Mouse (Mus musculus) lung, postnatal 0 days (tissue): ENCODE measurements around the gene Hibadh.

Experiments
- CTCF ChIP-seq: IDR thresholded peaks from 2 replicates; pipeline ENCODE4 v1.5.1; 2016; ENCODE audit warnings: antibody characterized with exemption, mild to moderate bottlenecking
- EP300 ChIP-seq: IDR thresholded peaks from 2 replicates; pipeline ENCODE4 v1.6.1; 2016; ENCODE audit warnings: antibody characterized with exemption, mild to moderate bottlenecking, control low read depth

DNA sequence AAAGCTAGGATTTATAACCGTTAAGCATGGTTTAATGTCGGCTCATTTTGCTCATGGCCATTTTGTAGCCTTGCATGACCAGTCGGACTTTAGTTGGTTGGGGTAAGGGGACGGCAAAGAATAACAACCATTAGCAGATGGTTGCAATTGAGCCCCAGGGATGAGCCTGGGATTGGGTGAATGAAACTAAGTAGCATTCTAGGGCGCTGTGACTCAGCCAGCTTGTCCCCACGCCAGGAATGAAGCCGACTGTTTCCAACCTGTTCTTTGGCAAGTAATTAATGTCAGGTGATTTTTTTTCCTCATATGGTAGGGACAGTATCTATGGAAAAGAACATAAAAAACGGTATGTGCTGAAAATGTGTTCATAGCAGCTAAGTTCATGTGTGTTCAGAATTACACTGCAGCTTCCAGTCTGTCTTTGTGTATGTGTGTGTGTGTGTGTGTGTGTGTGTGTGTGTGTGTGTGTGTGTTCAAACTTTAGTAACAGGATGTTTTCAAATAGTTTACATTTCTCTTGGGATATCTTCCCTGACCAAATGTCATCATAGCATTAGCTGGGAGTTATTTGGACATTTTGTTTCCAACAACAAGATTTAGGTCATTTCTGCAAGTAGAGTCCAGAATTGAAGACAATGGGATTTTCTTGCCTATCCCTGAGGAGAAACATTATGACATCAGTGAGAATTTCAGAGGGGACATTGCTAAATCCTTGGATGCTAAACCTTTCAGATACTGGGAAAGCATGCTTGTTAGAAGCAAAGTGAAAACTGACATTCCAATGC lies 135.3 kb downstream of the Hibadh start:
- TF ChIP-seq EP300 (peak; percentile 88), CTCF (no peak)
